Mouse (Mus musculus): ENCODE data around the gene Ghrhr.

Gene Ghrhr

DNA sequence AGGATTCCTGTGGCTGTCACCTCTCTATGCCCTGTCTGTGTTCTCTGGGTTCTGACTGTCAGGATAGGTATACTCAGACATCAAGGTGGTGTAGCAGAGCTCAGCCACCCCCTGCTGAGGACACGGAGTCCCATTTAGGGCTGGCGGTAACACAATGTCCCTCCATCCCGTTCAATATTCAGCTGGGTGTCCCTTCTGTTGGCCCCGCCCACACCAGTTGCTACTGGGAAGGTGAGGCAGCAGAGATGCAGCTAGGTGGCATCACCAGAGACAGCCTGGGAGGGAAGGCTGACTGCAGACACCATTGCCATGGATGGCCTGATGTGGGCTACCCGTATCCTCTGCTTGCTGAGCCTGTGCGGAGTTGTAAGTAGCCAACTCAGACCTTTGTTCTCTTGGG, at the start of gene Ghrhr:
Ghrhr (plus strand) TSS at position 220 of the 400 bp plus-strand sequence.
- DNase-seq (ENCODE audit: low spot score in 2 of 2): no peak

DNA sequence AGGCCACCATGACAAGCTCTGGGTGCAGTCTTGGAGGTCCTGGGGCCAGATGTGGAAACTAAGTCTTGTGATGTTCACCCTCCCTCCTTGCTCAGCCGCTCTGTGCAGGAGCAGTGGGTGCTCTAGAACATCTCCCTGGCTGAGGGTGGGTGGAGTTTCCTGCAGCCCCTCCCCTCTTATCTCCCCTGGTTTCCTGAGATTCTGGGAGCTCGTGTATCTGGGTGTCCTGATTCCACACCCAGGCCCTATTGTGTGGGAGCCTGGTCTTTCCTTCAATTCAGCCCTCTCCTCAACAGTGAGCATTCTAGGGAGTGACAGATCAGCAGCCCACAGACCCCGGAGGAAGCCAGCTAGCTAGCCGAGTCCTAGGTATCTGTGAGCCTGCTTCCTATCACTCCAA, 49.8 kb upstream of the Ghrhr start:
- no peak for DNase-seq (ENCODE audit: low spot score in 2 of 2)

DNA sequence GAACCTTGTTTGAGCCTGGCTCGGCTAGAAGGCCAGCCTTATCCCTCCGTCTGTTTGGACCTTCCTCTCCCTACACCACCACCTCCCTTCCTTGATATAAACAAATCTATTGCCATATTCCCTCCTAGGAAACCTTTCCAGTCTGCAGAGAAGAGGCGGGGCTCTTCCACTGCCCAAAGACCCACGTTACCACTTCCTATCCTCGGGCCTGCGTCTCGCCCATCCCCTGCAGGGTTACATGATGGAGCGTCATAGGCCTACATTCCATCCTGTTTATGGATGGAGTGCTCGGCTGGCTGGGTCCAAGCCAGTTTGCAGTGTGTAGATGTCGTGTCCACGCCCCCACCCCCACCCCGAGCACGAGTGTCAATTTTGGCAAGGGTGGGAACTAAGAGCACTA, 48.8 kb upstream of the Ghrhr start:
- DNase-seq (ENCODE audit: low spot score in 2 of 2): no peak

DNA sequence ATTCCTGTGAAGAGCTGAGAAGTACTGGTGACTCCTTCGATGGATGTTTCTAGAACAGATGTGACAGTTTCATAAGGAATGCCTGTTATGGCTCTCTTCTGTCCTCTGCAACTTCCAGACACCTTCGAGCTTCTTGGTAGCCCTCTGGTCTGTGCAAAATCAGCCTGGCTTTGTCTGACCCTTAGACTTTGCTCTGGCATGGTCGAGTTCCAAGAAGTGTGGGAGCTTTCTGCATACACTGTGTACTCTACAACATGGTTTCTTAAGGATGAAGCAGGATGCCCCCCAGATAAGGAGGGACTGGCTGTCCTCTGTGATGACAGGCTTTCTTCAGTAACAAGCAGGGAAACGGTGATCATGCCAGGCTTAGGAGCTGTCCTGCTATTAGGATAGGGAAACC, 47.9 kb upstream of the Ghrhr start:
- no peak for DNase-seq (ENCODE audit: low spot score in 2 of 2)

DNA sequence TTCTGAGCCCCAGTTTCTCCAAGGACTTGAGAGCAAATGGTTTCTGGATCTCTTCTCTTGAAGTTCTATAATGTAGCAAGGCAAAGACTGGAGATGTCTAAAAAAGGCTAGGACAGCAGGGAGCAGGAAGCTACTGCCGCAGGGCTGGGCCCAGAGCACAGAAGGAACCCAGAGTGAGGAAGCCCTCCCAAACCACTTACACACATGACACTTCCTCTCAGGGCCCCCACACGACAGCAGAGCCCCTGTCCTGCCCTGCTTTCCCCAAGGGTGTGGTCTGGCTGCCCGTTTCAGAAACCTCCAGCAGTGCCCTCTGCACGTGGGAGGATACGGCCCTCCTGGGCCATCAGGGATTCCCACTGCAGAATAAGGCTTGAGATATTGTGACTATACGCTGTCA, 44.8 kb upstream of the Ghrhr start:
- no peak for DNase-seq (ENCODE audit: low spot score in 2 of 2)

DNA sequence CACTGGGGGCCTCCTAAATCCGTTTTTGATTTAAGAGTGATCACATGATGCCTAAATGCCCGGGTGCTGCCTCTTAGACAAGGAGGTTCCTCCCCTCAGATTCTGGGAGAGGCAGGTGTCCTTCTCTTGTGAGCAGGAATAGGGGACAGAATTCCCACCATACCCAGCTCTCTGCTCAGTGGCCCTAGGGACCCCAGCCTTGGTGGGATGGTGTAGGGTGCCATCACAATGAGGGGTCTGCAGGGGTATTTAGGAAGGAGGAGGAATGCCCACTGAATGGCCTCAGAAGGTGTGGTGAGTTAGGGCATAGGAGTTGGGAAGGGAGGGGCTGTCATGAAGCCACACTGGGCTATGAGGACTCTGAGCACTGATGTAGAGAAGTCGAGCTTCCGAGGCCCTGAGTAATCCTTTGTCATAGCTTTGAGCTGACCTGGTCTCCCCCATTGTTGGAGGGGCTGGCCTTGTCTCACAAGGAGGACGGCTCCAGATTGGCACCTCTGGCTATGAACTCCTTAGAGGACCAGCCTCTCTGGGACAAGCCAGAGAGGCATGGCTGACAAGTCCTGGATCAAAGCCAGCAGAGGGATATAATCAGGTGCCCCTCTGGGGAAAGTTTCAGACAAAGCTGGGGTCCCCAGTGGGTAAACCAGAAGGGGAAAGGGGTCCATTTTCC, 43.9 kb upstream of the Ghrhr start:
- no peak for DNase-seq (ENCODE audit: low spot score in 2 of 2)

DNA sequence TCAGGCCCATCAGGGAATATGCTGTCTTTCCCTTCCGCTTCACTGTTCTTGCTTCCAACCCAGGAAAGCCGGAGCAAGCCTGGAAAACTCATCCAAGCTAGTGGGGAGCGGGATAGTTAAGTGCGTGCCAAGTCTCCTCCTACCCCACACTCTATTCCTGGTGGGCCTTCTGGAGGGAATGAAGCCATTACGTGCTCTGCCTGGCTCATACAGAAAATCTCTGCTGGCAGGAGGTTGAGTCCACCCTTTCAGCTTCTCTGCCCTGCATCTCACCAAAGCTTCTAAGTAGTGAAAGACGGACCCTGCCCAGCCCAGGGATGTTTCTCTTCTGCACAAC, 43.4 kb upstream of the Ghrhr start:
- peak; percentile 56 to 58 for DNase-seq (ENCODE audit: low spot score in 2 of 2)

DNA sequence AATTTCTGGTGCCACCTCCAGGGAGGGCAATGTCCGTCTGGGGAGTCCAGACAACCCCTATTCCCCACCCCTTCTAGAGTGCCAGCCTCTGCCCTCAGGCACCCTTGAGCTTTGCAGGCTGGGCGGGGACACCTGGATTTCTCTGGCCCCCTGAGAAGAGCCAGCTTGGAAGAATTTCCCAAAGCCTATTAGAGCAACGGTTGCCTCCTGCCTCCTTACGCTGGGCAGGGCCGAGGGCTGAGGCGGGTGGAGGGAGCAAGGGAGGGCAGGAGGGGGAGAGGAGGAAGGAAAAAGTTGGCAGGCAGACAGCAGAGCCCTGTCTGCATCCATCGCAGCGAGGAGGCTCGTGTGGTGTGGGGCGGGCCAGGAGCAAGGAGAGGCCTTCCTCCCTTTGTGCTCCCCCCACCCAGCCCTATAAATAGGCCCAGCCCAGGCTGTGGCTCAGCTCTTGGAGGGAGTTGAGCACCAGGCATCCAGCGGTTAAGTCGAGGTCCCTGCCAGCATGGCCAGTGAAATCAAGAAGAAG, 40.0 kb upstream of the Ghrhr start, which contains the start of gene Aqp1:
Aqp1 (plus strand) TSS at position 444 of the 526 bp plus-strand sequence.
- DNase-seq (ENCODE audit: low spot score in 2 of 2): peak; percentile 51 to 57

DNA sequence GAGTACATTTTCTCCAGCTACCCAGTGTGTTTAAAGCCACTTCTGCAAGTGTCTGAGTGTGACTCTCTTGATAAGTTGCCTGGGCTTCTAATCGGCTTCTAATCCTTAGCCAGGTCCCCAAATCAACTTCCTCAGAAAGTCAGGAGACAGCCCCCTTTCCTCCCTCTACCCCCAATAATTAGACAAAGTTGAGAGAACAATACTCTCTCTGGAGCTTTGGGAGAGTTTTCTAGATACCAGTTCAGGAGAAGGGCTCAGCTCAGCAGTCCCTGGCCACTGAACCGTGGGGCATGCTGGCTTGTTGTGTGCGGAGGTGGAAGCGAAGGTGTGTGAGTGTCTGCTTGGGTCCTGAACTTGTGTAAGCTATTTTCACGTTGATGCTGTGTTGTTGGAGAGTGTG, 38.9 kb upstream of the Ghrhr start:
- DNase-seq (ENCODE audit: low spot score in 2 of 2): no peak

DNA sequence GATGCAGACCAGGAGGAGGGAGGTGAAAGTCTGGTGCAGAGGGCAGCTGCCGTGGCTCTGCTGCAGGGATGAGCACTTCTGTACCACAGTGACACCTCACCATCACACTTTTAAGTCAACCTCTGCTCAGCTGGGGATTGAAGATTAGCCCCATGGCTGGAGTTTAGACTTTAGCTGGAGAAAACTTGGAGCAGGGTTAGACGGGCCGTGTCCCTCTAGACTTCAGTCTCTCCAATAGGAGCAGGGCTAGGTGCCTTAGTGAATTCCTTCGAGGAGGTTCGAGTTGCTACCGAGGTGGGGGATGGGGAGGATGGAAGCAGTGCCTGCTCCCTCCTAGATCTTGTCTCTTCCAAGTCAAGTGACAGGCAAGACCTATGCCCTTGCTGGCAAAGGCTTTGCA, 38.0 kb upstream of the Ghrhr start:
- DNase-seq (ENCODE audit: low spot score in 2 of 2): no peak

DNA sequence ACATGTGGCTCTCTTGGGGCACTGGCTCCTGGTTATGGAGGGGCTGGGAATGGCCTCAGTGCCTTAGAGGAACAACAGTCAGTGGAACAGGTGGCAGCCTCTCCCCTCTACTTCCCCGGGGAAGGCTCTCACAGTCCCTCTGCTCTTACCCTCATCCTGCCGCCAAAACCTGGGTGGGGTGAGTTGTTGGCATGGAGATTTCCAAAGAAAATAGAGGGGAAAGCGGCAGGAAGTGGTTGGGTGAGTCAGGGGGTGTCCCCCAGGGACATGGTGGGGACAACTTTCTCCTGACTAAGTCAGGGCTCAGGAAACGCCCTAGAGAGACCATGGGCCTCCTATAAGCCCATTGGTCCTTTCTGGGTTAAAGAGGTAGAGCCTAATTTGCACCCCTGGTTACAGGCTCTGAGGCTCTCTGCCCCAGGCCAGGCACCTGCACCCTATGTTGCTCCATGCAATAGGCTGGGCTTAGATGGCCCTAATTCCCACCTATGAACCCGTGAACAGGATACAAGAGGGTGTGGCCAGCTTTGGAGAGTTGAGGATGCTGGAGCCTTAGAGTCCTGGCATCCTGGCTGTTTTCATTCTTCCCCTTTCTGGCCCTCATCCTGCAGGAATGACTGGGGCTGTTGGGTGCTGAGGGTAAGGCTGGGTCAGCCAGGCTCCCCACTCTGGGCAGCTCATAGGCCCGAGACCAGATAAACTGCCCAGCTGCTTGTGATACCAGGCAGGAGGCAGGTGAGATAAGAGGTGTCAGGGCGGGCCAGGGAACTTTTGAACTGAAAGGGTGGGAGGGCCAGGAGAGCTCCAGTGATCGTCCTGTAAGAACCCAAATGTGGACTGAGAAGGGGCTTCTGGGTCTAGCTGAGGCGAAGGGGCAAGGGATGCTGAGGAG, 36.9 kb upstream of the Ghrhr start:
- no peak for DNase-seq (ENCODE audit: low spot score in 2 of 2)

DNA sequence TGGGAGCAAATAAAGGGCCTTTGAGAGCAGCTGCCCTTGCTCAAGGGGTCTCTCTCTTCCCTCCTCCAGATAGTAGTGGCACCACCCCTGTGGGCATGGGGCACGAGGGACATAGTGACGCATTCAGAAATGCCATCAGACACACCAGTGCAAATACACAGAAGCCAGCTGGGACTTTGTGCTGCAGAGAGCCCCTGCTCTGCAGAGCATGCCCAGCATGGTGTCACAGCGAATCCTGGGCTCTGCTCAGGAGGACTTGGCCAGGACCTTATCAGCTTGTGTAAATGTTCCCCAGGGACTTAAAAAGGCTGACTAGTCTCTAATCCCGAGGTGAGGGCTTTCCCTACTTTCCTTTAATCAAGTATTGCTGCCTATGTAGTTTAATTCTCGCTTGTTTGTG, 34.4 kb upstream of the Ghrhr start:
- DNase-seq (ENCODE audit: low spot score in 2 of 2): no peak

DNA sequence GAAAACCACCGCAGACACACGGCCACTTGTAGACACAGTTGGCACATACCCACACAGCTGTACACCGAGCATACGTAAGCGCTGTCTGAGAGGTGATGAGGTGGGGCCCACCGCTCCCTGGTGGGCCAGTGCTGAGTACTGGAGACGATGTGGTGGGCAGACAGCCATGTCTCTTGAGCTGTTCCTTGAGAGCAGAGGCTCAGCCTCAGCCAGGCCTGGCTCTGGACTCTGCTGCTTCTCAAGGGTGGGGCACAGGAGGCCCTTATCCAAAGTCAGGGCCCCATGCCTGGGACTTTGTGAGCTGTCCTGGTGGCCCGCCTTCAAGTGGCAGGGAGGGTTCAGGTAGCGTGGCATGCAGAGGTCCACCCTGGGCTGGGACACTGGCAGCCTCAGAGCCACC, 33.8 kb upstream of the Ghrhr start:
- DNase-seq (ENCODE audit: low spot score in 2 of 2): no peak

DNA sequence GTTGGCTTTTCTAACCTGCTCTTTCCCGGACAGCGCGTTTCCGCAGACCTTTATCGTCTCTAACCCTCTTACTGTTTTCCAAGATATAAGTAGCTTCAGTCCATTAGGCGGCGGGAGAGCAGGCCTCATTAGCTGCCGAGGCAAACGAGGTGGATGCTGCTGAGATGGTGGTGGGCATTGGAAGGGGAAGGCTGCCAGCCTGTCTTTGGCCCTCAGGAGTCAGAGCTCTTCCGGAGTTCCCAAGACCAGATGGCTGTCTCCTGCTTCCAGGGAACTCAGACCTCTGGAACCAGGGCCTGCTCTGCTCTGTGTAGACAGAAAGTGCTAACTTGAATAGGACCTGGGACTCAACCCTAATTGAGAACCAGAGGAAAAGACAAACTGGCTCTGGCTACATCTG, 32.6 kb upstream of the Ghrhr start:
- DNase-seq (ENCODE audit: low spot score in 2 of 2): no peak

DNA sequence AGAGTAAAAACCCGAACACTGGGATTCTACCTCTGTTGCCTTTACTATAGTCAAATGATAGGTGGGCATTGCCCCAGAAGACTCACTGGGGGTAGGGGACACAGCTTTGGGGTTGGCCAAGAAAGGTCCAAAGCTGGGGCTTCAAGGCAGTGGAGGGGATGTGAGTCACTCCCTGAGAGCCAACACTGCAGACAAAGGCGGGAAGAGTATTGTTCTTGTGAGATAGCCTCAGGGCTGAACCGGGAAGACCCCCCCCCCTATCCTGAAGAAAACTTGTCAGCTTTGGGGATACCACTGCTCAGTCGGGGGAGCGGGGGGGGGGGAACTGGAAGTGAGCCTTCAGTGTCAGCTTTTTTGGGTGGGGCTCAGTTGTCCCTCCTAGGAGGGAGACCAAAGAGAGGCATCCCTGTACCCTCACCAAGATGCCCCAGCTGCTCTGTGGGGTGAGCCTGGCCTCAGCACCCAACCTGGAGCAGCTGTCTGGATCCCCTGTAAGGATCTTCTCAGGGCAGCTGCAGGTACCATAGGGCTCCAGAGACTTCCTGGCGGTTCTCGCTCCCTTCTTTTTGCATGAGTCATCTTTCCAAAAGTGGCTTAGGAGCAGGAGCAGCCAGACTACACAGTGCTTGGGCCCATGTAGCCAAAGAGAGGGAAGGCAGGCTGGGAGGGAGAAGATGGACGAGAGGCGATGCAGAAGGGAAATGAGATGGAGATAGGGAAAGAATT, 31.6 kb upstream of the Ghrhr start:
- no peak for DNase-seq (ENCODE audit: low spot score in 2 of 2)

DNA sequence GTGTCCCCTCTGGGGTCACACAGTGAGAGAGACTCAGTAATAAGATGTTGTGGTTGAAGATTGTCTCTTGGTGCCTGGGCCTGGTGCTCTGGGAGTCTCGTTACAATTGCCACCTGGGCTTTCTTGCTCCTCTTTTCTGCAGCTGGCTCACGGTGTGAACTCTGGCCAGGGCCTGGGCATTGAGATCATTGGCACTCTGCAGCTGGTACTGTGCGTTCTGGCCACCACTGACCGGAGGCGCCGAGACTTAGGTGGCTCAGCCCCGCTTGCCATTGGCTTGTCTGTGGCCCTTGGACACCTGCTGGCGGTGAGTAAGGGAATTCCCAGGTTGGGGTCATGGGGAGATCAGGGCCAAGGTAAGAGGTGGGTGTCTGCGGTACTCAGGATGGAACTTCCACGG, 30.8 kb upstream of the Ghrhr start:
- DNase-seq (ENCODE audit: low spot score in 2 of 2): peak in 1 of 2 experiments; percentile 19

DNA sequence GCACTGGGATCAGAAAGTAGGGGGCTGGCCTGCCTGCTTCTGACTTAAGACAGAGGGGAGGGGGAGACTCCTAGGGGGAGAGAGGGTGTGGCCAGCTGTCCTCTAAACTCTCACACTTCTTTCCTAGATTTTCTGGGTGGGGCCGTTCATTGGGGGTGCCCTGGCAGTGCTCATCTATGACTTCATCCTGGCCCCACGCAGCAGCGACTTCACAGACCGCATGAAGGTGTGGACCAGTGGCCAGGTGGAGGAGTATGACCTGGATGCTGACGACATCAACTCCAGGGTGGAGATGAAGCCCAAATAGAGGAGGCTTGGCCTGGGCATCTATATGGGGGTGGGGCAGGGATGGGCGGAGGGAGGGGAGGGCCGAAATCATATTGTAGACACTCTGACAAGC, 29.6 kb upstream of the Ghrhr start:
- no peak for DNase-seq (ENCODE audit: low spot score in 2 of 2)

DNA sequence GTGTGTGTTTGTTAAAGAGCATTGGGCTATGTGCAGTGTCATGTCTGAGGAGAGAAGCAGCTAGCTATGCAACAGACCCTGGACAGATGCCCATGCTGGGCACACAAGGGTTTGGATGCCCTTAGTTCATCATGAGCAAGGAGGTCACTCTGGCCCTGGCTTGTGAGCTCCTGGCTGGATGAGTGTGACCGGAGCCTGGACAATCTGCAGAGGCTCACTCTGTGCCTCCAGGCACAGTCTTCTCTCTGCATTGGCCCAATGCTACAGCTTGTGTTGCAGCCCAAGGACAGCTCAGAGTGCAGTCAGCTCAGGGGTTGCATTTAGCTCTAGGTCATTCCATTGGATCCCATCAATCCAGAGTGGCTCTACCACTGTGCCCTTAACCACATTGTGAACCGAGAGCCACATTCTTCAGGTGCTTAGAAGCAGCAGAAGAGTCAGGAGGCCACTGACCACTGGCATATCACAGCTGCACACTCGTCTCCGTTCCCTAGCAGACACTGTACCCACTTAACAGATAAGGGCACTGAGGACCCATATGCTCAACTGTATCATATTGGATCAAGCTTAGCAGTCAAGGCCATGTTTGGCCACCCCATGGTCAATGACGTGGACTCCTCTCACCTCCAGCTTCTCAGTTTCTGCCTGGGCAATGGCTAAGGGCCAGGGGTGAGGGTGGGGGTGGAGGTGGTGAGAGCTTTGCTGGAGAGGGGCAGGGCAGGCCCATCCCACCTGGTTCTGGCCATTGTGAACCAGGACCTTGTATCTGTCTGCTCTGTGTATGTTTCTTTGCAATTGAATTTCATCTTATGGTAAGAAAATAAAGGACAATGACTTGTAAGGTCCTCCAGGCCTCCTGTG, 28.2 kb upstream of the Ghrhr start:
- no peak for DNase-seq (ENCODE audit: low spot score in 2 of 2)

DNA sequence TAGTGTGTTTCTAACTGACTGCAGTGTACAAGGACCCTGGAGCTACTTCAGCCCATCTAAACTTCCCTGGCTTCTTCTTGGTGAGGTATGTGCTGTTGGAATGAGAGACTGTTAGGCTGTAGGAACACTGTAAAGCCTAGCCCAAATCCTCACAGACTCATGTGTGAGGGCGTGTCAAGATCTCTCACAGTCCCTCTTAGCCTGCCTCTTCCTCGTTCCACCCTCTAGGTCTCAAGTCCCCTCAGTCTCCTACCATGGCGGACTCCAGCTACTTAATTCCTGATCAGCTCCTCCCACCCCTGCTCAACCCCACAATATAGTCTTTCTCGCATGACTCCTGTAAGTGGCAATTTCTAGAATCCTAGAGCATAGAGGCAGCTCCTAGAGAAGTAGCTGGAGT, 26.9 kb upstream of the Ghrhr start:
- DNase-seq (ENCODE audit: low spot score in 2 of 2): no peak

DNA sequence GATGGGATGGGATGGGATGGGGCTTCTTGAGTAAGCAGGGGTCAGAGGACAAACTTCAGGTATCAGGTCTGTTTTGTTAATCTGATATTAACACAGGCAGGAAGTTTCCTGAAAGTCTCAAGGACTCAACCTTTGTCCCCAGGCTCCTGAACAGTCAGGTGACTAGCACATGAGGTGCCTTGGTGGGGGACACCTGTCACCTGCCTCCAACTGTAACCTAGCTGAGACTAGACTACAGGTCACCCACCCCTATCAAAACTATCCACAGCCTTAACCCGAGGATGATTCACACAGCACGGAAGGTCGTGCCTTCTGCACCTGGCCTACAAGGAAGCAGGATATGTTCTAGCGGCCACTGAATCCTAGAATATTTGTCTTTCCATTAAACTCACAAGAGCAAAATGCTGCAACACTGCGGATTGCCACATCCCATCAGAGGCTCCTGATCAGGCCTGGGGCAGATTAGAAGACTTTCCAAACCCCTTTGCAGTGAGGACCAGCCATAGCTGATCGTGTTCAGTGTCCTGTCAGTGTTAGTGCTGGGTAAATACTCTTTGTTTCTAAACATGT, 25.6 kb upstream of the Ghrhr start:
- no peak for DNase-seq (ENCODE audit: low spot score in 2 of 2)

DNA sequence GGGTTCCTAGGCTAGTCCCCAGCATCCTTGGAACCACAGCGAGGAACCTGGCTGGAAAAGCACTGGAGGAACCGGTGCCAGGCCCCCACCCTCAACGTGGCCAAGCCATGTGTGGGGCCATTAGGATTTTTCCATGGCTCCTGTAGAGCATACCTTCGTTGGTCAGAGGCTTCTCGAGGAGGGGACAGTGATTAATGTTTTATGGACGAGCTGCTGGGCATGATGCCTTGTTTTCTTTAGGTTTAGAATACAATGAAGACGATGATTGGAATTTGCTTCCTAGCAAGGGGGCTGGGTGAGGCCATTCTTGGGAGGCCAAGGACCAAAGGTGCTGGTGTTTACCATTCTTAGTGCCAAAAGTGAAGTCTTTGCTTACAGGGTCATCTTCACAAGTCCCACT, 24.4 kb upstream of the Ghrhr start:
- no peak for DNase-seq (ENCODE audit: low spot score in 2 of 2)
